Mouse (Mus musculus) lung, postnatal 0 days (tissue): ENCODE measurements around the gene Kansl2. TPM values are rescaled to one million over a fixed set of nuclear protein-coding genes. Genes with fewer than 3 reads are reported as not detected.
A peak's percentile ranks its signal among the peaks of the same experiment; 100 is the strongest.

Source experiments
- ATAC-seq: fragments of 200-750 bp; cut with Nextera tagmentation; 2 replicates; pipeline ENCODE4 v1.8.0; 2017; ENCODE audit warnings: moderate library complexity
- DNase-seq: peaks from one replicate; pipeline ENCODE4 v3.0.0-alpha.2; 2016; ENCODE audit warnings: low spot score
- H3K27ac ChIP-seq: fragments of 300-500 bp; sonication (generic); 2 replicates; pipeline ENCODE4 v1.5.1; 2014; ENCODE audit warnings: antibody characterized with exemption, mild to moderate bottlenecking, low read length, mixed read lengths
- H3K27me3 ChIP-seq: fragments of 300-500 bp; sonication (generic); replicated peaks from 2 replicates; pipeline ENCODE4 v1.6.1; 2014; ENCODE audit warnings: low read length, mixed read lengths; ENCODE audit not compliant: insufficient read depth
- H3K36me3 ChIP-seq: fragments of 300-500 bp; sonication (generic); 2 replicates; pipeline ENCODE4 v1.6.1; 2014; ENCODE audit warnings: low read length, mixed read lengths; ENCODE audit not compliant: insufficient read depth
- H3K4me1 ChIP-seq: fragments of 300-500 bp; sonication (generic); 2 replicates; pipeline ENCODE4 v1.6.1; 2014; ENCODE audit warnings: antibody characterized with exemption, low read depth, low read length, mixed read lengths; ENCODE audit not compliant: insufficient read depth
- H3K4me2 ChIP-seq: fragments of 300-500 bp; sonication (generic); replicated peaks from 2 replicates; pipeline ENCODE4 v1.6.1; 2014; ENCODE audit warnings: low read depth, mild to moderate bottlenecking, low read length, moderate library complexity, mixed read lengths
- H3K4me3 ChIP-seq: fragments of 300-500 bp; sonication (generic); 2 replicates; pipeline ENCODE4 v1.5.1; 2014; ENCODE audit warnings: low read depth, low read length
- H3K9ac ChIP-seq: fragments of 300-500 bp; sonication (generic); replicated peaks from 2 replicates; pipeline ENCODE4 v1.6.1; 2014; ENCODE audit warnings: low read depth, mild to moderate bottlenecking
- H3K9me3 ChIP-seq: fragments of 300-500 bp; sonication (generic); 2 replicates; pipeline ENCODE4 v1.6.1; 2016; ENCODE audit warnings: low read length, mixed read lengths
- CTCF ChIP-seq: IDR thresholded peaks from 2 replicates; pipeline ENCODE4 v1.5.1; 2016; ENCODE audit warnings: antibody characterized with exemption, mild to moderate bottlenecking
- EP300 ChIP-seq: IDR thresholded peaks from 2 replicates; pipeline ENCODE4 v1.6.1; 2016; ENCODE audit warnings: antibody characterized with exemption, mild to moderate bottlenecking, control low read depth
- WGBS: fragments of 180-500 bp; shearing (Covaris S2); extraction: QIAGEN DNeasy Blood & Tissue Kit; methylation state at CpG from one replicate; pipeline ENCODE4 v1.1.7; 2014; 5-methylcytosine and 5-hydroxymethylcytosine counted together
- polyA plus RNA-seq: library from polyadenylated mRNA; unstranded; fragments of >200 nt; fragmentation: Nextera tagmentation; extraction: Ambion mirVana; gene quantifications from 2 replicates; pipeline ENCODE4 v1.2.1, GENCODE M21; 2015

The Kansl2 gene
- polyA plus RNA-seq, 1 experiment from 2014 or later: 50.4 TPM

DNA sequence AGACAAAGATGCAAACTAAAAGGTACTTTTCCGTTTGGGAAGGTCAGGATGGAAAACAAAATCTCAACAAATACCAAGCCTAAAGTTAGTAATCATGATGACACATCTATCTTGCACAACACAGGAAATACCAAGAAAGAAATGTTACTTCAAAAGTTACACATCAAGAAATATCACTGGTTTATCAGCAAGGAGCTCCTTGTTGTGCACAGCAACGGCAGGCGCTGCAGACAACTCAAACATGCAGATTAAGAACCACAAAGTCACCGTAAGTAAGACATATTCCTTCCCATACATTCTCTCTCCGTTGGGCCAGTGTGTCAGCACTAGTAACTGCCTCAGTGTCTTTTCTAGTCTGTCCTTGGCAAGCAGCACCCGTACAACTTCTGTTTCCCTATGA is 7.0 kb upstream of the Kansl2 start:
- WGBS: 60% methylated on average over 6 of the region's 6 CpGs

DNA sequence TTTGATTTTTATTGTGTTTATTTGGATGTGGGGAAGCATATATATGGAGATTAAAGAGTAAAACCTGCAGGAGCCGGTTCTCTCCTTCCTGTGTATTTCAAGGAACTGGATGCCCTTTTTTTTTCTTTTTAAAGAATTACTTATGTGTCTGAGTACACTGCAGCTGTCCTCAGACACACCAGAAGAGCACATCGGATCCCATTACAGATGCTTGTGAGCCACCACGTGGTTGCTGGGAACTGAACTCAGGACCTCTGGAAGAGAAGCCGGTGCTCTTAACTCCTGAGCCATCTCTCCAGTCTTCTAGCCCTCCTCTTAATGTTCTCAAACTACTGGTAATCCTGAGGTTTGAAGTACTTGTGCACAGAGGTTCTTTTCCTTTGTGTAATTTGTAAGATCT is 3.9 kb upstream of the Kansl2 start:
- Histone ChIP-seq H3K4me3 (no peak overlapping the region), H3K4me2 (no peak overlapping the region), H3K9me3 (no peaks in the 10 kb centered on the region), H3K36me3 (no peaks in the 10 kb centered on the region), H3K9ac (no peak overlapping the region), H3K27ac (no peak overlapping the region), H3K4me1 (peaks cover 2% of the 10 kb centered on the region; the same call in 1 of the 2 replicates), H3K27me3 (no peaks in the 10 kb centered on the region)
- ATAC-seq (no peak), DNase-seq (no peak)
- TF ChIP-seq CTCF: no peak
- TF ChIP-seq EP300: no peak
- WGBS: 62% methylated on average over 4 of the region's 4 CpGs

More for the DNA sequence above, 7.0 kb upstream of the Kansl2 start:
- H3K9me3 ChIP-seq: no peaks in the 10 kb centered on the region
- H3K9ac ChIP-seq: no peak overlapping the region
- DNase-seq (peak; percentile 45), ATAC-seq (no peak)
- no peak overlapping the region for H3K4me2 ChIP-seq
- H3K4me3 ChIP-seq: no peak overlapping the region
- no peaks in the 10 kb centered on the region for H3K27me3 ChIP-seq
- TF ChIP-seq EP300 (no peak), CTCF (no peak)
- H3K4me1 ChIP-seq: no peaks in the 10 kb centered on the region
- no peak overlapping the region for H3K27ac ChIP-seq
- peaks cover 25% of the 10 kb centered on the region for H3K36me3 ChIP-seq

DNA sequence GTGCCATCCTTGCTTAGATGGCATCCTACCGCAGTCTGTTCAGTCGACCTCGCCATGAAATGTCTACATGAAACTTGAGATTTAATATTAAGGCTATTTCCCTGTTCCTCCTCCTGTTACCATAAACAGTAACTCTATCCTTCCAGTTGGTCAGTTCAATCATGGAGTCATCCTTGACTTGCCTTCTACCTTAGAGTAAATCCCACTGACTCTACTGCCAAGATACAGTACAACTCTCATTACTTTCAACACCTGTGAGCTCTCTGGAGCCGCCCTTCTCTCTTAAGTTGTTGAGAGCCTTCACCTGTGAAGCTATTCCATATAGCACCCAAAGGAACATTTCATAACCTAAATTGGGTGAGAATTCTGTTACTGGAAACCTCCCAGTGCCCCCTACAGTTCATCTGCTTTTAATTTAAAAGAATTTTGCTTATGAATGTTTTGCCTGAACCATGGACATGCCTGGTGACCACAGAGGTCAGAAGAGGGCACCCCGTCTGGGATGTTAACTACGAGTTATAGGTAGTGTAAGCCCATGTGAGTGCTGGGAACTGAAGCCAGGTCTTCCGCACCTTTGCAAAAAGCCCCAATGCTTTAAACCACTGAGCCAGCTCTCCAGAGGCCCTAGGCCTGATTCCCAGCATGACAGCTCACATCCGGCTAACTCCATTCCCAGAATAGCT is 2.9 kb upstream of the Kansl2 start:
- DNase-seq (no peak), ATAC-seq (no peak)
- WGBS: 82% methylated on average over 8 of the region's 8 CpGs
- H3K4me1 ChIP-seq: peaks cover 6% of the 10 kb centered on the region; the same call in 1 of the 2 replicates
- H3K36me3 ChIP-seq: no peaks in the 10 kb centered on the region
- H3K4me3 ChIP-seq: no peak overlapping the region
- no peaks in the 10 kb centered on the region for H3K9me3 ChIP-seq
- H3K4me2 ChIP-seq: no peak overlapping the region
- H3K9ac ChIP-seq: no peak overlapping the region
- TF ChIP-seq EP300: no peak
- no peak overlapping the region for H3K27ac ChIP-seq
- H3K27me3 ChIP-seq: no peaks in the 10 kb centered on the region

DNA sequence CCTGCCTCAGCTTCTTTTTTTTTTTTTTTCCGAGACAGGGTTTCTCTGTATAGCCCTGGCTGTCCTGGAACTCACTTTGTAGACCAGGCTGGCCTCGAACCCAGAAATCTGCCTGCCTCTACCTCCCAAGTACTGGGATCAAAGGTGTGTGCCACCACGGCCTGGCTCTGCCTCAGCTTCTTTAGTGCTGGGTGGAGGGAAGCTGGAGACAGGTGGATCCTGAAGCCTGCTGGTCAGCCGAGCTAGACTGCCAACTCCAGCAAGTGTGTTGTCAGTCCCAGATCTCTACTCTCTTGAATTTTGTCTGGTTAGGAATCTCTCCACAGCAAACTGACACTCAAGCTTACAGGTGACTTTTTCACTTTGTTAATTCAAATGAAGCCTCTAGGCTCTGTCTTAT is 1.9 kb upstream of the Kansl2 start:
- H3K27ac ChIP-seq: no peak overlapping the region
- H3K9ac ChIP-seq: no peak overlapping the region
- peaks cover 6% of the 10 kb centered on the region; the same call in 1 of the 2 replicates for H3K4me1 ChIP-seq
- DNase-seq (no peak), ATAC-seq (no peak)
- no peaks in the 10 kb centered on the region for H3K36me3 ChIP-seq
- no peaks in the 10 kb centered on the region for H3K9me3 ChIP-seq
- H3K27me3 ChIP-seq: no peaks in the 10 kb centered on the region
- 86% methylated on average over 4 of the region's 4 CpGs for whole genome bisulfite sequencing
- H3K4me2 ChIP-seq: no peak overlapping the region
- H3K4me3 ChIP-seq: no peak overlapping the region
- TF ChIP-seq CTCF (no peak), EP300 (no peak)

DNA sequence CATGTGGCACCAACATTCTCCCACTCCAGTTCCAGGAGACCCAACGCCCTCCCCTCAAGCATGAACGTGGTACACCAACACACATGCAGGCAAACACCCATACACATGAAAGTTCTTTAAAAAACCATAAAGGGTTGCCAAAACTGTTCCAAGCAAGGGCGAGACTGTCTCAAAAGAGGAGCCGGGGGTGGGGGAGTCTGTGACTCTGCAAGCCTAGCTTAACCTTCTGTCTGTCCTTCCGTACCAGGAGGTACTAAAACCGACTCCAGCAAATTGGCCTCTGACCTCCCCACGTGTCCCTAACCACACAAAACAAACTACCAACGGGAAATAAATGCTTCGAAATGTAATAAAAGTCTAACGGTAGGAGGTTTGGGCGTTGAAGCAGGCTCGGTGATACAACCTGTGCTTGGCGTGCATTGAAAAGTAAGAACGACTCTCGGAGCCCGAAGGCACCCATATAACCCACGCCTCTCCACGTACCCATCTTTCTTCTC is 981 bp downstream of the Kansl2 start:
- Histone ChIP-seq H3K4me3 (peak overlapping the region; percentile 80), H3K4me2 (peak overlapping the region; percentile 63), H3K9ac (peak overlapping the region; percentile 89), H3K27me3 (no peaks in the 10 kb centered on the region), H3K4me1 (peaks cover 6% of the 10 kb centered on the region; the same call in 1 of the 2 replicates), H3K9me3 (no peaks in the 10 kb centered on the region), H3K36me3 (0 out of 2 replicates have a peak, but pooled peaks cover under 1% of the 10 kb centered on the region), H3K27ac (peak overlapping the region; percentile 62)
- 1% methylated on average over 18 of the region's 18 CpGs for WGBS
- ATAC-seq: no peak
- DNase-seq: no peak
- TF ChIP-seq EP300: no peak

DNA sequence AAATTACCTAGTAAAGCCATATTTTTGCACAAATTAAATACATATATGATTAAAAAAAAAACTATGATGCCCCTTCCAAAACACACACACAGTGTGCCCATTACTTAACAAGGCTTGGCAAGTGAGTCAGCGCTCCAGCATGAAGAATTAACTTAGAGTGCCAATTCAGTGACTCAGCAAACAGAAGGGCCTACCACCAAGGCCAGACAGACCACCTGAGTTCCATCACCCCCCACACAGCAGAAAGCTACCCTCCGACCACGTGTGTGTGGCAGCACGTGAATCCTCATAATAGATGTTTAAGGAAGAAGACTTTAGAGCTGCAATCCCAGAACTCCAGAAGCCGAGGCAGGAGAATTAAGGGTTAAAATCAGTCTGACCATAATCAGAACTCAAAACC is 1.8 kb downstream of the Kansl2 start:
- no peak overlapping the region for H3K4me3 ChIP-seq
- ATAC-seq (no peak), DNase-seq (peak; percentile 48)
- H3K27me3 ChIP-seq: no peaks in the 10 kb centered on the region
- H3K4me2 ChIP-seq: peak overlapping the region; percentile 63
- 0 out of 2 replicates have a peak overlapping the region, but pooled peaks have one; percentile 19 for H3K9ac ChIP-seq
- peaks cover 9% of the 10 kb centered on the region for H3K36me3 ChIP-seq
- H3K27ac ChIP-seq: no peak overlapping the region
- H3K9me3 ChIP-seq: no peaks in the 10 kb centered on the region
- TF ChIP-seq EP300 (no peak), CTCF (no peak)
- 21% methylated on average over 5 of the region's 5 CpGs for WGBS
- peaks cover 6% of the 10 kb centered on the region; the same call in 1 of the 2 replicates for H3K4me1 ChIP-seq
